Mouse (Mus musculus) lung, postnatal 0 days (tissue): ENCODE data around the gene Hunk. TPM values are rescaled to one million over a fixed set of nuclear protein-coding genes. Genes with fewer than 3 reads are reported as not detected.

Experiments used
- ATAC-seq: fragments of 200-750 bp; cut with Nextera tagmentation; 2 replicates; pipeline ENCODE4 v1.8.0; 2017; ENCODE audit warnings: moderate library complexity
- DNase-seq: peaks from one replicate; pipeline ENCODE4 v3.0.0-alpha.2; 2016; ENCODE audit warnings: low spot score
- H3K27ac ChIP-seq: fragments of 300-500 bp; sonication (generic); 2 replicates; pipeline ENCODE4 v1.5.1; 2014; ENCODE audit warnings: antibody characterized with exemption, mild to moderate bottlenecking, low read length, mixed read lengths
- H3K27me3 ChIP-seq: fragments of 300-500 bp; sonication (generic); replicated peaks from 2 replicates; pipeline ENCODE4 v1.6.1; 2014; ENCODE audit warnings: low read length, mixed read lengths; ENCODE audit not compliant: insufficient read depth
- H3K36me3 ChIP-seq: fragments of 300-500 bp; sonication (generic); 2 replicates; pipeline ENCODE4 v1.6.1; 2014; ENCODE audit warnings: low read length, mixed read lengths; ENCODE audit not compliant: insufficient read depth
- H3K4me1 ChIP-seq: fragments of 300-500 bp; sonication (generic); 2 replicates; pipeline ENCODE4 v1.6.1; 2014; ENCODE audit warnings: antibody characterized with exemption, low read depth, low read length, mixed read lengths; ENCODE audit not compliant: insufficient read depth
- H3K4me2 ChIP-seq: fragments of 300-500 bp; sonication (generic); replicated peaks from 2 replicates; pipeline ENCODE4 v1.6.1; 2014; ENCODE audit warnings: low read depth, mild to moderate bottlenecking, low read length, moderate library complexity, mixed read lengths
- H3K4me3 ChIP-seq: fragments of 300-500 bp; sonication (generic); 2 replicates; pipeline ENCODE4 v1.5.1; 2014; ENCODE audit warnings: low read depth, low read length
- H3K9ac ChIP-seq: fragments of 300-500 bp; sonication (generic); replicated peaks from 2 replicates; pipeline ENCODE4 v1.6.1; 2014; ENCODE audit warnings: low read depth, mild to moderate bottlenecking
- H3K9me3 ChIP-seq: fragments of 300-500 bp; sonication (generic); 2 replicates; pipeline ENCODE4 v1.6.1; 2016; ENCODE audit warnings: low read length, mixed read lengths
- CTCF ChIP-seq: IDR thresholded peaks from 2 replicates; pipeline ENCODE4 v1.5.1; 2016; ENCODE audit warnings: antibody characterized with exemption, mild to moderate bottlenecking
- EP300 ChIP-seq: IDR thresholded peaks from 2 replicates; pipeline ENCODE4 v1.6.1; 2016; ENCODE audit warnings: antibody characterized with exemption, mild to moderate bottlenecking, control low read depth
- WGBS: fragments of 180-500 bp; shearing (Covaris S2); extraction: QIAGEN DNeasy Blood & Tissue Kit; methylation state at CpG from one replicate; pipeline ENCODE4 v1.1.7; 2014; 5-methylcytosine and 5-hydroxymethylcytosine counted together
- polyA plus RNA-seq: library from polyadenylated mRNA; unstranded; fragments of >200 nt; fragmentation: Nextera tagmentation; extraction: Ambion mirVana; gene quantifications from 2 replicates; pipeline ENCODE4 v1.2.1, GENCODE M21; 2015

Gene Hunk
- polyA plus RNA-seq, 1 experiment from 2014 or later, result 6.4 TPM

DNA sequence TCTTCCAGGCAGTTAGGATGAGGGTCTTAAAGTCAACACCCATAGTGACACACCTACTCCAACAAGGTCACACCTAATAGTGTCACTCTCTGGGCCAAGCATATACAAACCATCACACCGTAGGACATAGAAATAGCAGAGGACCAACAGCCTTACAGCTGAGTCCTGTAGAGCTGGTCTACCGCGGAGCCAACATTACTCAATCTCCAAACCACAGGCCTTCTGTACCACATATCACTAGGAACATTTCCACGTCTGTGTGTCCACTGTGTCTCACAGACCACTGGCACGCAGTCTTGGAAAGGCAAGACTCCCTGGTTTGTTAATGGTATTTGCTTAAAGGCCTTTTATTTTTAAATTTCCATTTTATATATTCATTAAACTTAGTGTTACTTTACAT is 95.8 kb downstream of the Hunk start:
- H3K4me3 ChIP-seq, result no peak overlapping the region
- H3K9me3 ChIP-seq, result no peaks in the 10 kb centered on the region
- no peak overlapping the region for H3K4me2 ChIP-seq
- no peaks in the 10 kb centered on the region for H3K4me1 ChIP-seq
- no peak for TF ChIP-seq EP300
- TF ChIP-seq CTCF, result no peak
- no peak overlapping the region for H3K9ac ChIP-seq
- DNase-seq (no peak), ATAC-seq (no peak)
- 87% methylated on average over 5 of the region's 5 CpGs for WGBS
- no peak overlapping the region for H3K27ac ChIP-seq
- H3K36me3 ChIP-seq, result 0 out of 2 replicates have a peak, but pooled peaks cover 5% of the 10 kb centered on the region
- H3K27me3 ChIP-seq, result no peaks in the 10 kb centered on the region

DNA sequence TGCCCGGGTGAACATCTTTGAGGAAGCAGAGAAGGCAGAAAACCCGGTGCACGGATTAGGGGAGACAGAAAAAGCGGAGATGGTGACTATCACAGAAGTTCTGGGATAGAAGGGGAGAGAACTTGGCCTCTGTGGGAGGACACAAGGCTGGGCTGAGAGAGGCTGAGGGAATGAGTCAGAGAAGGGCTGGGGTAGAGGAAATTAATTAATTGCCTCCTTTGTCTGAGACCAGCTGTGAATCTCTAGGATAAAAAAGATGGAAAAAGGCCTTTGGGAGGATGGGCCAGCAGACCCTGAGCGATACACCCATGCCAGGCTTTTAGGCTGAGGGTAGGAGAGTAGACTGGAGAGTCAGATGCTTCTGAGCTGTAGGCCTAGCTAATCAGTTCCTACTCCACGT is 97.5 kb downstream of the Hunk start:
- Histone ChIP-seq H3K4me2 (no peak overlapping the region), H3K4me1 (no peaks in the 10 kb centered on the region), H3K9ac (no peak overlapping the region), H3K4me3 (no peak overlapping the region), H3K27ac (no peak overlapping the region), H3K27me3 (no peaks in the 10 kb centered on the region), H3K36me3 (0 out of 2 replicates have a peak, but pooled peaks cover 5% of the 10 kb centered on the region), H3K9me3 (no peaks in the 10 kb centered on the region)
- ATAC-seq (no peak), DNase-seq (no peak)
- 88% methylated on average over 6 of the region's 6 CpGs for WGBS
- TF ChIP-seq CTCF (no peak), EP300 (no peak)

DNA sequence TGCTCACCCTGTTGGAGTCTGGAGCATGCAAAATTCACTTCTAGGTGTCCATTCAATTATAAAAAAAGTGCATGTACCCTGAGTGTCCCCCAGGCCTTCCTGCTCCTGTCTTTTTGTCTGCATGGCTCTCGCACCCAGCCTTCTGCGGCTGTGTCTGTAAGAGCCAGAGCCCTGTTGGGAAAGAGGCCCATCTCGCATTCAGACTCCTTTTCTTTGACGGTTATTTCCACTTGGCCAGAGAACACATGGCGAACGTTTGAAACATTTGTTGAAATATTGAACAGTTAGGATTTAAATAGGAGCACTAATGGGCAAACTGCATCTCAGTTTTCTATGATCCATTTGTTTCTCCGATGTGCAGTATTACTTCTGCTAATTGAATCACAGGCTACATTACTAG is 99.3 kb downstream of the Hunk start:
- WGBS, result 92% methylated on average over 7 of the region's 7 CpGs
- H3K27ac ChIP-seq, result no peak overlapping the region
- no peak for ATAC-seq

DNA sequence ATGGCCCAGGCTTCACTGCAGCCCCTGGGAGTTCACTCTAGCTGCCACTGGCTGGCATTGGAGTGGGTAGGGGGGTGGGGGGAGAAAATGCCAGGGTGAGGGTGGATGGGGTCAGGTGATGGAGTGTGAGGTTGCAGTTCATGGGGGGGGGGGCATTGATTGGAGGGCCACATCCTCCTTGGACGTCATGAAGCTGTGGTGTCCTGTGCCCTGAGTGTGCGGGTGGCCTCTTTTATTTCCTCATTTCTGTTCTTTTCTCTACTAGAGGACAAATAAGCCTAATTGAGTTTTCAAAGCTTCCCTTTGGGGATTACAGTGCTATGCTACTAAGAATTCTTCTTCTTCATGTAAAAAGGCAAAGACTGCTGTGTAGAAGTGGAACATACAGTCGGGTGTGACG is 99.8 kb downstream of the Hunk start:
- DNase-seq (no peak), ATAC-seq (no peak)
- Histone ChIP-seq H3K4me3 (no peak overlapping the region), H3K9me3 (no peaks in the 10 kb centered on the region), H3K4me1 (no peaks in the 10 kb centered on the region), H3K9ac (no peak overlapping the region), H3K27ac (no peak overlapping the region), H3K27me3 (no peaks in the 10 kb centered on the region), H3K4me2 (no peak overlapping the region), H3K36me3 (0 out of 2 replicates have a peak, but pooled peaks cover 5% of the 10 kb centered on the region)
- TF ChIP-seq CTCF (no peak), EP300 (no peak)
- WGBS, result 88% methylated on average over 4 of the region's 4 CpGs

More for the DNA sequence above, 99.3 kb downstream of the Hunk start:
- TF ChIP-seq EP300 (no peak), CTCF (no peak)
- Histone ChIP-seq H3K4me2 (no peak overlapping the region), H3K9ac (no peak overlapping the region), H3K4me1 (no peaks in the 10 kb centered on the region), H3K36me3 (0 out of 2 replicates have a peak, but pooled peaks cover 5% of the 10 kb centered on the region), H3K9me3 (no peaks in the 10 kb centered on the region), H3K4me3 (no peak overlapping the region), H3K27me3 (no peaks in the 10 kb centered on the region)
- no peak for DNase-seq

DNA sequence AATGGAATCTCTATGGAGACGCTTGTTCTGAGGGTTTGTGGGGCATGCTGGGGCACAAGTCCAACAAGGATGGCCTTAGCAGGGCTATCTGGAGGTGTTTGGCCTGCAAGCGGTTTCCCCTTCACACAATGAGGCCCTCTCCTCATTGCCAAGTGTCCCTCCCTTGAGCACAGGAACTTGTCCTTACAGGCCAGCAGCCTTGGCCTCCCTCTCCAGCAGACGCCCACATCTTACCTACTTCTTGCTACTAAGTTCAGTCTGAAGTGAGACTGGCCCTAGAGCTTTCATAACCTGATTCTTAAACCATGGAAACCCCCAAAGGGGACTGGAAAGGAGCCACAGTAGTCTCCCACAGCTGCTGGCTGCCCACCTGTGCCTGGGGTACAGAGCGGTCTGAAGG is 104.3 kb downstream of the Hunk start:
- Histone ChIP-seq H3K9ac (no peak overlapping the region), H3K9me3 (no peaks in the 10 kb centered on the region), H3K27me3 (no peaks in the 10 kb centered on the region), H3K4me3 (no peak overlapping the region), H3K4me2 (no peak overlapping the region), H3K4me1 (no peaks in the 10 kb centered on the region), H3K27ac (no peak overlapping the region), H3K36me3 (no peaks in the 10 kb centered on the region)
- ATAC-seq (peak; percentile 58), DNase-seq (no peak)
- no peak for TF ChIP-seq EP300
- TF ChIP-seq CTCF, result no peak
- 43% methylated on average over 4 of the region's 4 CpGs for WGBS

DNA sequence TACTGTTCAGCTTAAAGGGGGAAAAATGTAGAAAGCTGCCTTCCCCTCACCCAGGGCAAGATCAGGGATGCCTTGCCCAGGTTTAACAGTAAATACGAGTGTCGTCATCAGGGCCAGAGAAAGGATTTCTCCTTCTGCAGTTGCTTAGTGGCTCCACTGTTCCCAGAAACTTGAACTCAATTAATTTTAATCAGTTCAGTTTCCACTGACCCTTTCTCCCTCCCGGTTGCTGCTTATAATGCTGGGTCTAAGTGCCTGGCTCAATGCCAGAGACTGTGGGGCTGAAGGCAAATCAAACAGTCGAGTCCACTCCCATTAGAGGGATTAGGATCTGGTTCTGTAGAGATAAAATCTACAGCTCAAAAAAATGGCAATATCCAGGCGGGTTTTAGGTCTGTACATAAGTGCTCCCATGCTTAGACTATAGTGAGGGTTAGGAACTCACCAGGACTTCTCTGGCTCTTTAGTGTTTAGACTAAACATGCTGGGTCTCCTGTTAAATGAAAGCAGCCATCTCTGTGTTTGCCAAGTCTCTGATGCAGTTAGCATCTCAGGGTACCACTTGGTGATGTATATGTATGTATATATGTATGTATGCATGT is 106.2 kb downstream of the Hunk start:
- Histone ChIP-seq H3K36me3 (0 out of 2 replicates have a peak, but pooled peaks cover 5% of the 10 kb centered on the region), H3K27me3 (no peaks in the 10 kb centered on the region), H3K4me2 (no peak overlapping the region), H3K9me3 (no peaks in the 10 kb centered on the region), H3K9ac (no peak overlapping the region), H3K27ac (no peak overlapping the region), H3K4me3 (no peak overlapping the region), H3K4me1 (no peaks in the 10 kb centered on the region)
- WGBS, result 20% methylated on average over 5 of the region's 5 CpGs
- ATAC-seq (no peak), DNase-seq (peak; percentile 16)
- TF ChIP-seq CTCF (no peak), EP300 (no peak)
